Mouse (Mus musculus) heart, adult 2 months (tissue): ENCODE results near the gene Fkbp9.

Experiments used
- CTCF ChIP-seq: fragments of 200-600 bp; IDR thresholded peaks from 2 replicates; pipeline ENCODE4 v1.8.1; 2022; ENCODE audit warnings: antibody characterized with exemption, mild to moderate bottlenecking, moderate library complexity
- EP300 ChIP-seq: fragments of 200-500 bp; IDR thresholded peaks from 2 replicates; pipeline ENCODE4 v1.6.1; 2011; ENCODE audit warnings: low read depth, low read length, control low read depth; ENCODE audit not compliant: insufficient read depth
- POLR2A ChIP-seq: fragments of 200-500 bp; IDR thresholded peaks from 2 replicates; pipeline ENCODE4 v1.6.1; 2011; ENCODE audit warnings: mild to moderate bottlenecking, low read depth, low read length, control low read depth; ENCODE audit not compliant: insufficient read depth

DNA sequence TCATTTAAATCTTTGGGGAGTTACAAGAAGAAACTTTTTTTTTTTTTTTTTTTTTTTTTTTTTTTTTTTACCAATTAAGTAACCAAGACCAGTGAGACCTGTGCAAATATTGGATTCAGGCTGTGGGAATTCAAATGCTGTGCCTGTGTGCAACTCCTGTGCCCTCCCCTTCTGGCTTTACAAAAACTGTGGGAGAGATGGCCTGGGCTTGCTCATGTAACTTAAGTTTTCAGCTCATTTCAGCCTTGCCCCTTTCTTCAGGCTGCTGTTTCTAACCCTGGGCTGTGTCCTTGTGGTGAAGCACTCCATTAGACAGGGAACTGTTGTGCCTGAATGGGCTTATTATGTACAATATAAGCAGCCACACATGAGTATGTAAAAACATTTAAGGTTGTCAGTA is 971 bp downstream of the Fkbp9 start:
- TF ChIP-seq POLR2A (no peak), CTCF (no peak), EP300 (no peak)
